Mouse (Mus musculus) MEL (cell line): ENCODE measurements around the gene Vwf. TPM values are rescaled to one million over a fixed set of nuclear protein-coding genes. Genes with fewer than 3 reads are reported as not detected.

Experiments used
- DNase-seq: peaks from one replicate; pipeline ENCODE4 v3.0.0; 2011; ENCODE audit warnings: low read depth, low spot score
- H3K27ac ChIP-seq: 2 replicates; pipeline ENCODE4 v1.5.1; 2012; ENCODE audit warnings: low read depth, mild to moderate bottlenecking, control low read depth, low read length, moderate library complexity; ENCODE audit not compliant: control insufficient read depth
- H3K27me3 ChIP-seq, 2 experiments: fragments of 150-350 bp in 1 of 2; sonication (generic) in 1 of 2; 2 replicates each; pipeline ENCODE4 v1.6.1; 2012; ENCODE audit warnings: low read length in 2 of 2, mild to moderate bottlenecking in 2 of 2, improper control_type of control experiment in 1 of 2, moderate library complexity in 1 of 2; ENCODE audit not compliant: insufficient read depth in 2 of 2, control insufficient read depth in 1 of 2
- H3K36me3 ChIP-seq, 2 experiments: 2 replicates each; pipeline ENCODE4 v1.6.1; 2012 to 2014; ENCODE audit warnings: low read length in 2 of 2, improper control_type of control experiment in 1 of 2, inconsistent platforms in 1 of 2, mild to moderate bottlenecking in 1 of 2; ENCODE audit not compliant: insufficient read depth in 2 of 2, control insufficient read depth in 1 of 2
- H3K4me1 ChIP-seq, 2 experiments: fragments of 150-350 bp in 1 of 2; sonication (generic) in 1 of 2; 2 replicates each; pipeline ENCODE4 v1.6.1; 2012; ENCODE audit warnings: low read length in 2 of 2, improper control_type of control experiment in 1 of 2, mild to moderate bottlenecking in 1 of 2; ENCODE audit not compliant: insufficient read depth in 2 of 2, control insufficient read depth in 1 of 2
- H3K4me3 ChIP-seq, 2 experiments: fragments of 150-350 bp in 1 of 2; sonication (generic) in 1 of 2; 2 replicates each; pipeline ENCODE4 v1.5.1; 2012; ENCODE audit warnings: low read depth in 2 of 2, low read length in 2 of 2, mild to moderate bottlenecking in 2 of 2, moderate library complexity in 2 of 2, control low read depth in 1 of 2, improper control_type of control experiment in 1 of 2; ENCODE audit not compliant: control insufficient read depth in 1 of 2, insufficient read depth in 1 of 2
- H3K79me2 ChIP-seq: 2 replicates; pipeline ENCODE4 v1.6.1; 2012; ENCODE audit warnings: mild to moderate bottlenecking, low read length, moderate library complexity; ENCODE audit not compliant: control insufficient read depth, poor library complexity, insufficient read depth
- H3K9ac ChIP-seq: 2 replicates; pipeline ENCODE4 v1.6.1; 2012; ENCODE audit warnings: low read depth, mild to moderate bottlenecking, control low read depth, low read length, moderate library complexity; ENCODE audit not compliant: control insufficient read depth, poor library complexity, severe bottlenecking
- H3K9me3 ChIP-seq: fragments of 150-350 bp; sonication (generic); replicated peaks from 2 replicates; pipeline ENCODE4 v1.6.1; 2012; ENCODE audit warnings: mild to moderate bottlenecking, low read length, improper control_type of control experiment, moderate library complexity; ENCODE audit not compliant: insufficient read depth
- CHD1 ChIP-seq: IDR thresholded peaks from 2 replicates; pipeline ENCODE4 v1.6.1; 2012; ENCODE audit warnings: low read depth, mild to moderate bottlenecking, inconsistent platforms, low read length, improper control_type of control experiment
- CHD2 ChIP-seq: IDR thresholded peaks from 2 replicates; pipeline ENCODE4 v1.6.1; 2011; ENCODE audit warnings: low read length, improper control_type of control experiment
- CTCF ChIP-seq, 3 experiments: IDR thresholded peaks in 2 of 3; conservative IDR thresholded peaks in 1 of 3; 2 replicates each; pipeline ENCODE4 v1.5.1; 2011 to 2012; ENCODE audit warnings: low read length in 3 of 3, low read depth in 2 of 3, mild to moderate bottlenecking in 2 of 3, improper control_type of control experiment in 1 of 3, inconsistent platforms in 1 of 3, mixed read lengths in 1 of 3, moderate library complexity in 1 of 3; ENCODE audit not compliant: control insufficient read depth in 1 of 3, insufficient read depth in 1 of 3, poor library complexity in 1 of 3, severe bottlenecking in 1 of 3
- ELF1 ChIP-seq: IDR thresholded peaks from 2 replicates; pipeline ENCODE4 v1.6.1; 2014; ENCODE audit warnings: low read depth, mild to moderate bottlenecking, inconsistent platforms, low read length, improper control_type of control experiment, moderate library complexity
- ETS1 ChIP-seq: IDR thresholded peaks from 2 replicates; pipeline ENCODE4 v1.6.1; 2012; ENCODE audit warnings: low read depth, mild to moderate bottlenecking, inconsistent platforms, low read length, improper control_type of control experiment, moderate library complexity
- GATA1 ChIP-seq: IDR thresholded peaks from 2 replicates; pipeline ENCODE4 v1.6.1; 2011; ENCODE audit warnings: low read depth, low read length, improper control_type of control experiment
- HCFC1 ChIP-seq: IDR thresholded peaks from 2 replicates; pipeline ENCODE4 v1.6.1; 2012; ENCODE audit warnings: low read depth, mild to moderate bottlenecking, inconsistent platforms, low read length, improper control_type of control experiment, moderate library complexity
- JUND ChIP-seq: IDR thresholded peaks from 2 replicates; pipeline ENCODE4 v1.6.1; 2011; ENCODE audit warnings: low read depth, mild to moderate bottlenecking, improper control_type of control experiment, low read length
- MAFK ChIP-seq: IDR thresholded peaks from 2 replicates; pipeline ENCODE4 v1.6.1; 2011; ENCODE audit warnings: low read depth, mild to moderate bottlenecking, low read length, improper control_type of control experiment, borderline replicate concordance
- MAX ChIP-seq: IDR thresholded peaks from 2 replicates; pipeline ENCODE4 v1.6.1; 2011; ENCODE audit warnings: low read length, improper control_type of control experiment
- MEF2A ChIP-seq: IDR thresholded peaks from 2 replicates; pipeline ENCODE4 v1.6.1; 2014; ENCODE audit warnings: low read depth, mild to moderate bottlenecking, inconsistent platforms, low read length, improper control_type of control experiment; ENCODE audit not compliant: poor library complexity, insufficient replicate concordance, severe bottlenecking; ENCODE audit errors: extremely low read depth
- MYB ChIP-seq: IDR thresholded peaks from 2 replicates; pipeline ENCODE4 v1.6.1; 2011; ENCODE audit warnings: mild to moderate bottlenecking, low read depth, low read length, improper control_type of control experiment
- NELFE ChIP-seq: IDR thresholded peaks from 2 replicates; pipeline ENCODE4 v1.6.1; 2011; ENCODE audit warnings: low read depth, low read length, improper control_type of control experiment
- RAD21 ChIP-seq: IDR thresholded peaks from 2 replicates; pipeline ENCODE4 v1.6.1; 2011; ENCODE audit warnings: mild to moderate bottlenecking, low read depth, low read length, improper control_type of control experiment
- RCOR1 ChIP-seq: IDR thresholded peaks from 2 replicates; pipeline ENCODE4 v1.6.1; 2012; ENCODE audit warnings: low read depth, mild to moderate bottlenecking, inconsistent platforms, low read length, improper control_type of control experiment
- SIN3A ChIP-seq: IDR thresholded peaks from 2 replicates; pipeline ENCODE4 v1.6.1; 2012; ENCODE audit warnings: low read length, improper control_type of control experiment, inconsistent platforms
- SMC3 ChIP-seq: IDR thresholded peaks from 2 replicates; pipeline ENCODE4 v1.6.1; 2011; ENCODE audit warnings: low read depth, low read length, improper control_type of control experiment
- TAL1 ChIP-seq: IDR thresholded peaks from 2 replicates; pipeline ENCODE4 v1.6.1; 2012; ENCODE audit warnings: mild to moderate bottlenecking, inconsistent platforms, low read length, moderate library complexity, mixed read lengths
- TBP ChIP-seq: IDR thresholded peaks from 2 replicates; pipeline ENCODE4 v1.8.0; 2011; ENCODE audit warnings: low read depth, low read length, improper control_type of control experiment
- TCF12 ChIP-seq: IDR thresholded peaks from 2 replicates; pipeline ENCODE4 v1.6.1; 2014; ENCODE audit warnings: low read depth, mild to moderate bottlenecking, inconsistent platforms, low read length, improper control_type of control experiment, moderate library complexity
- UBTF ChIP-seq: IDR thresholded peaks from 2 replicates; pipeline ENCODE4 v1.6.1; 2012; ENCODE audit warnings: low read depth, mild to moderate bottlenecking, inconsistent platforms, low read length, improper control_type of control experiment, moderate library complexity, borderline replicate concordance; ENCODE audit not compliant: insufficient read depth
- USF2 ChIP-seq, 2 experiments: IDR thresholded peaks; 2 replicates each; pipeline ENCODE4 v1.6.1; 2011 to 2012; ENCODE audit warnings: improper control_type of control experiment in 2 of 2, low read length in 2 of 2, borderline replicate concordance in 1 of 2, inconsistent platforms in 1 of 2, low read depth in 1 of 2, mild to moderate bottlenecking in 1 of 2; ENCODE audit not compliant: insufficient read depth in 1 of 2
- ZC3H11A ChIP-seq: IDR thresholded peaks from 2 replicates; pipeline ENCODE4 v1.6.1; 2012; ENCODE audit warnings: low read depth, mild to moderate bottlenecking, inconsistent platforms, low read length, improper control_type of control experiment
- ZMIZ1 ChIP-seq: IDR thresholded peaks from 2 replicates; pipeline ENCODE4 v1.6.1; 2012; ENCODE audit warnings: low read depth, mild to moderate bottlenecking, inconsistent platforms, low read length, improper control_type of control experiment, moderate library complexity
- ZNF384 ChIP-seq: IDR thresholded peaks from 2 replicates; pipeline ENCODE4 v1.6.1; 2012; ENCODE audit warnings: low read depth, mild to moderate bottlenecking, inconsistent platforms, low read length, improper control_type of control experiment
- polyA plus RNA-seq, 2 experiments: library from polyadenylated mRNA; stranded (reverse) in 1 of 2; unstranded in 1 of 2; fragments of >175 nt in 1 of 2; fragments of >200 nt in 1 of 2; gene quantifications; 2 replicates each; pipeline versions ENCODE4 v1.2.1 to v1.2.4; 2012; ENCODE audit warnings: low replicate concordance in 2 of 2, low read depth in 1 of 2; ENCODE audit not compliant: insufficient read length in 2 of 2, insufficient read depth in 1 of 2, missing spikeins in 1 of 2
- total RNA-seq: library from RNA; depleted of rRNA; stranded (reverse); fragments of 300-350 nt; gene quantifications from 2 replicates; pipeline ENCODE4 v1.2.3, GENCODE M21; 2012

Vwf gene
- total and polyA plus RNA-seq, 3 experiments = 0.29 to 0.42 TPM; not detected in 1

- H3K9me3 ChIP-seq = no peaks in the 10 kb centered on the region
- no peak overlapping the region for H3K27ac ChIP-seq
- TF ChIP-seq NELFE = no peak
- no peak for TF ChIP-seq TCF12
- no peak for TF ChIP-seq CHD1
- no peak for TF ChIP-seq TAL1
- TF ChIP-seq RCOR1 = no peak
- no peak for TF ChIP-seq ZNF384
- TF ChIP-seq MYB = no peak
- no peak for TF ChIP-seq ELF1
- no peak for TF ChIP-seq UBTF
- TF ChIP-seq, all 39 proteins: peak for 0
- H3K4me3 ChIP-seq = no peak overlapping the region
- DNase-seq = no peak
- H3K9ac ChIP-seq = no peak overlapping the region
- H3K27me3 ChIP-seq = no peaks in the 10 kb centered on the region
- H3K4me1 ChIP-seq = no peaks in the 10 kb centered on the region
- H3K79me2 ChIP-seq = no peaks in the 10 kb centered on the region
- no peaks in the 10 kb centered on the region for H3K36me3 ChIP-seq
Measured at GRCm38 (mm10) chr6:125678492-125678891, 131.9 kb downstream of the Vwf start.

- Histone ChIP-seq H3K79me2 (no peaks in the 10 kb centered on the region), H3K27me3 (no peaks in the 10 kb centered on the region), H3K36me3 (no peaks in the 10 kb centered on the region), H3K9me3 (no peaks in the 10 kb centered on the region), H3K9ac (no peak overlapping the region), H3K4me3 (no peak overlapping the region), H3K27ac (no peak overlapping the region), H3K4me1 (no peaks in the 10 kb centered on the region)
- TF ChIP-seq TBP = no peak
- TF ChIP-seq TCF12 = no peak
- TF ChIP-seq UBTF = no peak
- DNase-seq = no peak
Measured at GRCm38 (mm10) chr6:125680613-125681012, 134.0 kb downstream of the Vwf start.

- TF ChIP-seq ZC3H11A (no peak), MAX (no peak), USF2 (IDR thresholded peaks at IDR 0.05; ENCODE audit: borderline replicate concordance in 1 of 2, insufficient read depth in 1 of 2, low read depth in 1 of 2, low read length in 2 of 2) (no peak), NELFE (no peak), SMC3 (no peak), ZNF384 (no peak), CHD2 (no peak), MEF2A (no peak), ETS1 (no peak), ZMIZ1 (no peak), SIN3A (no peak), CTCF (IDR thresholded peaks at IDR 0.05 in 2 of 3, conservative IDR thresholded peaks at IDR 0.05 in 1 of 3; ENCODE audit: control insufficient read depth in 1 of 3, insufficient read depth in 1 of 3, low read depth in 2 of 3, low read length in 3 of 3, poor library complexity in 1 of 3, severe bottlenecking in 1 of 3) (no peak), GATA1 (no peak), ELF1 (no peak), RAD21 (no peak), TCF12 (no peak), JUND (no peak), HCFC1 (no peak), MAFK (no peak)
- TF ChIP-seq, all 39 proteins: peak for 0
- Histone ChIP-seq H3K27ac (no peak overlapping the region), H3K9me3 (no peaks in the 10 kb centered on the region), H3K9ac (no peak overlapping the region), H3K4me1 (no peaks in the 10 kb centered on the region), H3K79me2 (no peaks in the 10 kb centered on the region), H3K27me3 (no peaks in the 10 kb centered on the region), H3K4me3 (no peak overlapping the region), H3K36me3 (no peaks in the 10 kb centered on the region)
- no peak for DNase-seq
Measured at GRCm38 (mm10) chr6:125685420-125685819, 138.8 kb downstream of the Vwf start.
